Mouse (Mus musculus): ENCODE measurements around the gene Ust. TPM values are rescaled to one million over a fixed set of nuclear protein-coding genes. Genes with fewer than 3 reads are reported as not detected.

The Ust gene
- total and polyA plus RNA-seq, 3 experiments, result not detected

DNA sequence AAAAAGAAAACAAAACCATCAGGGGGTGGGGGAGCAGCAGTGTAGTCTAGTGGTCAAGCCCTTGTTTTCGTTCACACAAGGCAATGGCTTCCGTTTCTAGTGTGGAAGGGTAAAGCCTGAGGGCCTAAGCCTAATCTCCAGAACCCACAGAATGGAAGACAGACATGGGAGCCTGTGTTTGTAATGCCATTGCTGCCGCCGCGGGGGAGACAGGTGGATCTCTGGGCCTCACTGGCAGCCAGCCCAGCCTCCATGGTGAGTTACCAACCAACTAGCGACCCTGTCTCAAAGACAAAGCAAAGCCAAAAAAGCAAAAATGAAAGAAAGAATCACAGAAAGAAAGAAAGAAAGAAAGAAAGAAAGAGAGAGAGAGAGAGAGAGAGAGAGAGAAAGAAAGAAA, 2.9 kb upstream of the Ust start:
- Histone ChIP-seq H3K9me3 (replicated peaks; ENCODE audit: low read length) (peaks cover 11% of the 10 kb centered on the region), H3K27me3 (replicated peaks) (no peaks in the 10 kb centered on the region), H3K36me3 (replicated peaks in 1 of 2; ENCODE audit: control insufficient read depth in 1 of 2, insufficient read depth in 1 of 2, low read length in 1 of 2) (no peaks in the 10 kb centered on the region), H3K4me3 (replicated peaks in 1 of 3; ENCODE audit: low read depth in 2 of 3, low read length in 2 of 3, poor library complexity in 1 of 3) (no peak overlapping the region), H3K4me2 (ENCODE audit: insufficient read depth, low read depth, poor library complexity, severe bottlenecking) (no peak overlapping the region), H3K4me1 (ENCODE audit: control insufficient read depth in 1 of 2, insufficient read depth in 2 of 2) (no peaks in the 10 kb centered on the region), H3K79me2 (replicated peaks; ENCODE audit: control insufficient read depth, extremely low read depth, insufficient read depth, poor library complexity, severe bottlenecking) (no peaks in the 10 kb centered on the region), H3K9ac (ENCODE audit: insufficient read depth, low read depth) (no peak overlapping the region), H3K27ac (ENCODE audit: insufficient read depth, low read depth) (no peak overlapping the region)
- no peak for TF ChIP-seq USF2 (conservative IDR thresholded peaks at IDR 0.05; ENCODE audit: low read depth, low read length)
- no peak for TF ChIP-seq MAZ (IDR thresholded peaks at IDR 0.05; ENCODE audit: low read depth, low read length)
- TF ChIP-seq CTCF (conservative IDR thresholded peaks at IDR 0.05 in 1 of 2, IDR thresholded peaks at IDR 0.05 in 1 of 2; ENCODE audit: low read depth in 2 of 2, low read length in 2 of 2), result no peak
- no peak for TF ChIP-seq SIN3A (IDR thresholded peaks at IDR 0.05; ENCODE audit: low read length)
- TF ChIP-seq UBTF (IDR thresholded peaks at IDR 0.05; ENCODE audit: low read depth, low read length), result no peak
- in situ Hi-C loops (cut with MboI; ENCODE audit: low pct_ligation_motif_present, low pct_unique_long_range_greater_than_20kb, low sequenced_read_pairs) (no loop called here), dilution Hi-C loops (cut with MboI; ENCODE audit: extremely low pct_ligation_motif_present, extremely low pct_unique_long_range_greater_than_20kb, low sequenced_read_pairs) (no loop called here)
- no peak for DNase-seq (ENCODE audit: extremely low read depth)

- H3K4me2 ChIP-seq (ENCODE audit: insufficient read depth, low read depth, poor library complexity, severe bottlenecking), result no peak overlapping the region
- H3K4me1 ChIP-seq (ENCODE audit: control insufficient read depth in 1 of 2, insufficient read depth in 2 of 2), result no peaks in the 10 kb centered on the region
- DNase-seq (ENCODE audit: extremely low read depth), result no peak
- no peaks in the 10 kb centered on the region for H3K79me2 ChIP-seq (replicated peaks; ENCODE audit: control insufficient read depth, extremely low read depth, insufficient read depth, poor library complexity, severe bottlenecking)
- dilution Hi-C loops (cut with MboI; ENCODE audit: extremely low pct_ligation_motif_present, extremely low pct_unique_long_range_greater_than_20kb, low sequenced_read_pairs) (no loop called here), in situ Hi-C loops (cut with MboI; ENCODE audit: low pct_ligation_motif_present, low pct_unique_long_range_greater_than_20kb, low sequenced_read_pairs) (no loop called here)
- TF ChIP-seq CHD2 (IDR thresholded peaks at IDR 0.05; ENCODE audit: low read length) (no peak), HCFC1 (IDR thresholded peaks at IDR 0.05; ENCODE audit: low read depth, low read length) (no peak), GABPA (IDR thresholded peaks at IDR 0.05; ENCODE audit: insufficient replicate concordance, low read depth, low read length) (no peak), E2F4 (IDR thresholded peaks at IDR 0.05; ENCODE audit: insufficient replicate concordance, low read depth, low read length) (no peak), USF2 (conservative IDR thresholded peaks at IDR 0.05; ENCODE audit: low read depth, low read length) (no peak), POLR2AphosphoS2 (IDR thresholded peaks at IDR 0.05; ENCODE audit: low read depth, low read length) (no peak), IRF4 (IDR thresholded peaks at IDR 0.05; ENCODE audit: low read depth, low read length) (no peak), EP300 (IDR thresholded peaks at IDR 0.05; ENCODE audit: low read length) (no peak), SIN3A (IDR thresholded peaks at IDR 0.05; ENCODE audit: low read length) (no peak)
- H3K36me3 ChIP-seq (replicated peaks in 1 of 2; ENCODE audit: control insufficient read depth in 1 of 2, insufficient read depth in 1 of 2, low read length in 1 of 2), result no peaks in the 10 kb centered on the region
- no peak overlapping the region for H3K4me3 ChIP-seq (replicated peaks in 1 of 3; ENCODE audit: low read depth in 2 of 3, low read length in 2 of 3, poor library complexity in 1 of 3)
- peaks cover 11% of the 10 kb centered on the region for H3K9me3 ChIP-seq (replicated peaks; ENCODE audit: low read length)
- no peak overlapping the region for H3K27ac ChIP-seq (ENCODE audit: insufficient read depth, low read depth)
- no peak overlapping the region for H3K9ac ChIP-seq (ENCODE audit: insufficient read depth, low read depth)
- H3K27me3 ChIP-seq (replicated peaks), result no peaks in the 10 kb centered on the region
Observed at GRCm38 (mm10) chr10:8520766-8521395, 2.3 kb upstream of the Ust start.

DNA sequence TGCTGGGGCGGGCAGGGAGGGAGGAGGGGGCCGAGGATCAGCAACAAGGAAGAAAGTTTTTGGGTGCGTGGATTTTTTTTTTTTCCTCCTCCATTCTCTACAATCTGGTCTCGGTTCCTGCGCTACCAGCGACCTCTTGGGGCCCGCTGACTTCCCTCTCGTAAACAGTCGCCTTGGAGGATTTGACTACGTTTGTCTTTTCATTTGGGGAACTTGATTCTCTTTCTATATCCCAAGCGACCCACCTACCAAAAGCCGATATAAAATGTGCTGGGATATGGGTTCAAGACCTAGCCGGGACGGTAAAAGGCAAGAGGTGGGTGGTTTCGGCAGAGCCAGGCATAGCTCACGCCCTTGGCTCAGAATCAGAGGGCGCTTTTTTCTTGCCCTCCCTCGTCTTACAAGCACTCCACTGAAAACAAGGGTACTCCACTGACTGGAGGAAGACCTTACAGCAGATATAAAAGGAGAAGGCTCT, 428 bp upstream of the Ust start:
- Histone ChIP-seq H3K27ac (ENCODE audit: insufficient read depth, low read depth) (no peak overlapping the region), H3K9me3 (replicated peaks; ENCODE audit: low read length) (peaks cover 11% of the 10 kb centered on the region), H3K9ac (ENCODE audit: insufficient read depth, low read depth) (no peak overlapping the region), H3K4me3 (replicated peaks in 1 of 3; ENCODE audit: low read depth in 2 of 3, low read length in 2 of 3, poor library complexity in 1 of 3) (no peak overlapping the region), H3K27me3 (replicated peaks) (no peaks in the 10 kb centered on the region), H3K4me1 (ENCODE audit: control insufficient read depth in 1 of 2, insufficient read depth in 2 of 2) (no peaks in the 10 kb centered on the region), H3K4me2 (ENCODE audit: insufficient read depth, low read depth, poor library complexity, severe bottlenecking) (no peak overlapping the region), H3K79me2 (replicated peaks; ENCODE audit: control insufficient read depth, extremely low read depth, insufficient read depth, poor library complexity, severe bottlenecking) (no peaks in the 10 kb centered on the region), H3K36me3 (replicated peaks in 1 of 2; ENCODE audit: control insufficient read depth in 1 of 2, insufficient read depth in 1 of 2, low read length in 1 of 2) (no peaks in the 10 kb centered on the region)
- no peak for DNase-seq (ENCODE audit: extremely low read depth)
- TF ChIP-seq USF1 (IDR thresholded peaks at IDR 0.05; ENCODE audit: low read depth, low read length) (no peak), SIN3A (IDR thresholded peaks at IDR 0.05; ENCODE audit: low read length) (no peak), CHD2 (IDR thresholded peaks at IDR 0.05; ENCODE audit: low read length) (no peak), ZNF384 (IDR thresholded peaks at IDR 0.05; ENCODE audit: low read depth, low read length) (no peak), KAT2A (IDR thresholded peaks at IDR 0.05; ENCODE audit: insufficient replicate concordance, low read length) (no peak), MAFK (IDR thresholded peaks at IDR 0.05; ENCODE audit: insufficient replicate concordance, low read length) (no peak), CHD1 (IDR thresholded peaks at IDR 0.05; ENCODE audit: low read depth, low read length) (no peak), POLR2A (IDR thresholded peaks at IDR 0.05; ENCODE audit: low read depth, low read length) (no peak), RCOR1 (conservative IDR thresholded peaks at IDR 0.05; ENCODE audit: low read depth, low read length) (no peak), ZC3H11A (IDR thresholded peaks at IDR 0.05; ENCODE audit: low read depth, low read length) (no peak), POLR2AphosphoS2 (IDR thresholded peaks at IDR 0.05; ENCODE audit: low read depth, low read length) (no peak), IRF4 (IDR thresholded peaks at IDR 0.05; ENCODE audit: low read depth, low read length) (no peak), ZKSCAN1 (IDR thresholded peaks at IDR 0.05; ENCODE audit: borderline replicate concordance, low read depth, low read length) (no peak), SMC3 (IDR thresholded peaks at IDR 0.05; ENCODE audit: low read depth, low read length) (no peak), MYC (IDR thresholded peaks at IDR 0.05; ENCODE audit: low read depth, low read length) (no peak), NELFE (IDR thresholded peaks at IDR 0.05; ENCODE audit: low read depth, low read length) (no peak), TBP (conservative IDR thresholded peaks at IDR 0.05; ENCODE audit: low read depth, low read length) (no peak)
- in situ Hi-C loops (cut with MboI; ENCODE audit: low pct_ligation_motif_present, low pct_unique_long_range_greater_than_20kb, low sequenced_read_pairs) (no loop called here), dilution Hi-C loops (cut with MboI; ENCODE audit: extremely low pct_ligation_motif_present, extremely low pct_unique_long_range_greater_than_20kb, low sequenced_read_pairs) (no loop called here)

Data from CH12.LX (cell line).